Mouse (Mus musculus) embryonic facial prominence, embryonic 15.5 days (tissue): Measurements from ENCODE around the gene Rab4b. TPM values are rescaled to one million over a fixed set of nuclear protein-coding genes. Genes with fewer than 3 reads are reported as not detected.

ENCODE experiments used
- ATAC-seq: fragments of 200-750 bp; cut with Nextera tagmentation; 2 replicates; pipeline ENCODE4 v1.8.0; 2017; ENCODE audit warnings: low read depth, moderate TSS enrichment; ENCODE audit not compliant: insufficient number of reproducible peaks, low FRiP score, low TSS enrichment
- H3K27ac ChIP-seq: fragments of 300-500 bp; sonication (generic); replicated peaks from 2 replicates; pipeline ENCODE4 v1.5.1; 2015; ENCODE audit warnings: mild to moderate bottlenecking, inconsistent platforms
- H3K27me3 ChIP-seq: fragments of 300-500 bp; sonication (generic); 2 replicates; pipeline ENCODE4 v1.6.1; 2015; ENCODE audit warnings: inconsistent platforms
- H3K36me3 ChIP-seq: fragments of 300-500 bp; sonication (generic); 2 replicates; pipeline ENCODE4 v1.6.1; 2015; ENCODE audit warnings: mild to moderate bottlenecking, inconsistent platforms
- H3K4me1 ChIP-seq: fragments of 300-500 bp; sonication (generic); 2 replicates; pipeline ENCODE4 v1.6.1; 2015; ENCODE audit warnings: inconsistent platforms
- H3K4me2 ChIP-seq: fragments of 300-500 bp; sonication (generic); replicated peaks from 2 replicates; pipeline ENCODE4 v1.6.1; 2015; ENCODE audit warnings: mild to moderate bottlenecking, inconsistent platforms
- H3K4me3 ChIP-seq: fragments of 300-500 bp; sonication (generic); replicated peaks from 2 replicates; pipeline ENCODE4 v1.5.1; 2015; ENCODE audit warnings: mild to moderate bottlenecking, inconsistent platforms
- H3K9ac ChIP-seq: fragments of 300-500 bp; sonication (generic); 2 replicates; pipeline ENCODE4 v1.6.1; 2015; ENCODE audit warnings: inconsistent platforms
- H3K9me3 ChIP-seq: fragments of 300-500 bp; sonication (generic); replicated peaks from 2 replicates; pipeline ENCODE4 v1.6.1; 2016; ENCODE audit warnings: inconsistent platforms
- WGBS: fragments of 180-500 bp; shearing (Covaris S2); methylation state at CpG from one replicate; pipeline ENCODE4 v1.1.7; 2015; 5-methylcytosine and 5-hydroxymethylcytosine counted together
- polyA plus RNA-seq: library from polyadenylated mRNA; unstranded; fragments of >200 nt; fragmentation: Nextera tagmentation; extraction: Ambion mirVana; gene quantifications from 2 replicates; pipeline ENCODE4 v1.2.1, GENCODE M21; 2015

The Rab4b gene
- polyA plus RNA-seq, 1 experiment from 2014 or later: 72.4 TPM

GRCm38 (mm10) chr7:27166614-27167474 is 11.9 kb downstream of the Rab4b start, which contains the start of gene Egln2:
Gene Egln2 (minus strand): TSS chr7:27166802.
- ATAC-seq: peak; percentile 87
- peak within 1 kb of the TSS; percentile 43 for H3K9ac ChIP-seq
- peak within 1 kb of the TSS; percentile 70 for H3K4me2 ChIP-seq
- H3K4me3 ChIP-seq: peak within 1 kb of the TSS; percentile 60
- H3K27me3 ChIP-seq: no peaks in the 10 kb centered on the region
- H3K9me3 ChIP-seq: no peaks in the 10 kb centered on the region
- peaks cover 53% of the 10 kb centered on the region for H3K4me1 ChIP-seq
- H3K36me3 ChIP-seq: peaks cover 19% of the 10 kb centered on the region
- WGBS: under 1% methylated on average over 61 of the region's 61 CpGs
- peak within 1 kb of the TSS; percentile 97 for H3K27ac ChIP-seq

GRCm38 (mm10) chr7:27166229-27166613 is 12.5 kb downstream of the Rab4b start:
- H3K36me3 ChIP-seq: peaks cover 17% of the 10 kb centered on the region
- no peaks in the 10 kb centered on the region for H3K9me3 ChIP-seq
- H3K4me2 ChIP-seq: peak overlapping the region; percentile 70
- H3K4me3 ChIP-seq: peak overlapping the region; percentile 60
- H3K9ac ChIP-seq: peak overlapping the region; percentile 43
- peaks cover 59% of the 10 kb centered on the region for H3K4me1 ChIP-seq
- WGBS: under 1% methylated on average over 38 of the region's 43 CpGs
- H3K27me3 ChIP-seq: no peaks in the 10 kb centered on the region
- H3K27ac ChIP-seq: peak overlapping the region; percentile 97
- ATAC-seq: peak; percentile 77

- peak overlapping the region; percentile 43 for H3K9ac ChIP-seq
- peaks cover 65% of the 10 kb centered on the region for H3K4me1 ChIP-seq
- H3K4me2 ChIP-seq: peak overlapping the region; percentile 70
- H3K27ac ChIP-seq: peak overlapping the region; percentile 97
- 1% methylated on average over 8 of the region's 8 CpGs for WGBS
- H3K4me3 ChIP-seq: peak overlapping the region; percentile 60
- peaks cover 17% of the 10 kb centered on the region for H3K36me3 ChIP-seq
- H3K9me3 ChIP-seq: no peaks in the 10 kb centered on the region
- no peaks in the 10 kb centered on the region for H3K27me3 ChIP-seq
- no peak for ATAC-seq
Observed at GRCm38 (mm10) chr7:27165696-27166095, 13.0 kb downstream of the Rab4b start.

GRCm38 (mm10) chr7:27165007-27165655 is 13.6 kb downstream of the Rab4b start:
- peaks cover 15% of the 10 kb centered on the region for H3K36me3 ChIP-seq
- H3K9ac ChIP-seq: peak overlapping the region; percentile 43
- no peak for ATAC-seq
- H3K27me3 ChIP-seq: no peaks in the 10 kb centered on the region
- WGBS: 64% methylated on average over 23 of the region's 23 CpGs
- H3K4me1 ChIP-seq: peaks cover 70% of the 10 kb centered on the region
- H3K4me3 ChIP-seq: peak overlapping the region; percentile 60
- H3K27ac ChIP-seq: peak overlapping the region; percentile 97; the same call in 1 of the 2 replicates
- peak overlapping the region; percentile 70 for H3K4me2 ChIP-seq
- H3K9me3 ChIP-seq: no peaks in the 10 kb centered on the region

- peak overlapping the region; percentile 43; the same call in 1 of the 2 replicates for H3K9ac ChIP-seq
- H3K27ac ChIP-seq: no peak overlapping the region
- WGBS: 83% methylated on average over 33 of the region's 33 CpGs
- peak overlapping the region; percentile 70 for H3K4me2 ChIP-seq
- H3K27me3 ChIP-seq: no peaks in the 10 kb centered on the region
- peak overlapping the region; percentile 60 for H3K4me3 ChIP-seq
- peaks cover 19% of the 10 kb centered on the region for H3K36me3 ChIP-seq
- ATAC-seq: no peak
- peaks cover 76% of the 10 kb centered on the region for H3K4me1 ChIP-seq
- no peaks in the 10 kb centered on the region for H3K9me3 ChIP-seq
Observed at GRCm38 (mm10) chr7:27164112-27164947, 14.4 kb downstream of the Rab4b start.

GRCm38 (mm10) chr7:27163450-27163805 is 15.3 kb downstream of the Rab4b start:
- H3K27ac ChIP-seq: 0 out of 2 replicates have a peak overlapping the region, but pooled peaks have one; percentile 25
- H3K9ac ChIP-seq: no peak overlapping the region
- peak overlapping the region; percentile 60; the same call in 1 of the 2 replicates for H3K4me3 ChIP-seq
- H3K4me1 ChIP-seq: peaks cover 75% of the 10 kb centered on the region
- H3K36me3 ChIP-seq: peaks cover 27% of the 10 kb centered on the region
- H3K4me2 ChIP-seq: peak overlapping the region; percentile 70
- 73% methylated on average over 5 of the region's 5 CpGs for WGBS
- no peaks in the 10 kb centered on the region for H3K9me3 ChIP-seq
- ATAC-seq: no peak
- no peaks in the 10 kb centered on the region for H3K27me3 ChIP-seq

GRCm38 (mm10) chr7:27162780-27163449 is 15.8 kb downstream of the Rab4b start:
- H3K36me3 ChIP-seq: peaks cover 32% of the 10 kb centered on the region

GRCm38 (mm10) chr7:27161744-27162143 is 17.0 kb downstream of the Rab4b start:
- H3K4me1 ChIP-seq: peaks cover 62% of the 10 kb centered on the region
- H3K27me3 ChIP-seq: no peaks in the 10 kb centered on the region
- no peak overlapping the region for H3K4me3 ChIP-seq
- no peak overlapping the region for H3K9ac ChIP-seq
- H3K4me2 ChIP-seq: no peak overlapping the region
- ATAC-seq: no peak
- H3K9me3 ChIP-seq: no peaks in the 10 kb centered on the region
- no peak overlapping the region for H3K27ac ChIP-seq
- H3K36me3 ChIP-seq: peaks cover 40% of the 10 kb centered on the region
- 77% methylated on average over 4 of the region's 4 CpGs for WGBS

More at GRCm38 (mm10) chr7:27162780-27163449, 15.8 kb downstream of the Rab4b start:
- Histone ChIP-seq H3K4me2 (peak overlapping the region; percentile 70), H3K4me3 (peak overlapping the region; percentile 12; the same call in 1 of the 2 replicates), H3K27ac (0 out of 2 replicates have a peak overlapping the region, but pooled peaks have one; percentile 25), H3K9me3 (no peaks in the 10 kb centered on the region), H3K27me3 (no peaks in the 10 kb centered on the region), H3K4me1 (peaks cover 71% of the 10 kb centered on the region), H3K9ac (no peak overlapping the region)
- ATAC-seq: no peak
- WGBS: 80% methylated on average over 5 of the region's 5 CpGs

- no peak overlapping the region for H3K9ac ChIP-seq
Observed at GRCm38 (mm10) chr7:27160921-27161320, 17.8 kb downstream of the Rab4b start.

GRCm38 (mm10) chr7:27159882-27160281 is 18.8 kb downstream of the Rab4b start:
- WGBS: 14% methylated on average over 8 of the region's 8 CpGs
- no peaks in the 10 kb centered on the region for H3K9me3 ChIP-seq
- no peak overlapping the region for H3K4me2 ChIP-seq
- H3K9ac ChIP-seq: no peak overlapping the region
- peaks cover 53% of the 10 kb centered on the region for H3K4me1 ChIP-seq
- no peak overlapping the region for H3K27ac ChIP-seq
- H3K4me3 ChIP-seq: no peak overlapping the region
- peak; percentile 83 for ATAC-seq
- H3K36me3 ChIP-seq: peaks cover 40% of the 10 kb centered on the region
- H3K27me3 ChIP-seq: no peaks in the 10 kb centered on the region

More at GRCm38 (mm10) chr7:27160921-27161320, 17.8 kb downstream of the Rab4b start:
- Histone ChIP-seq H3K36me3 (peaks cover 40% of the 10 kb centered on the region), H3K4me3 (no peak overlapping the region), H3K9me3 (no peaks in the 10 kb centered on the region), H3K4me2 (no peak overlapping the region), H3K4me1 (peaks cover 62% of the 10 kb centered on the region), H3K27me3 (no peaks in the 10 kb centered on the region), H3K27ac (no peak overlapping the region)
- no peak for ATAC-seq
- 78% methylated on average over 3 of the region's 3 CpGs for WGBS
